Mouse (Mus musculus): ENCODE data around the gene Gm28845. TPM values are rescaled to one million over a fixed set of nuclear protein-coding genes. Genes with fewer than 3 reads are reported as not detected.
"Not testable (repeated sequence)": the region's sequence is repeated elsewhere in the genome, so short reads cannot be mapped to it uniquely, and the experiment has no call there.

Gene Gm28845
- total RNA-seq, 2 experiments from 2014 or later: not detected

DNA sequence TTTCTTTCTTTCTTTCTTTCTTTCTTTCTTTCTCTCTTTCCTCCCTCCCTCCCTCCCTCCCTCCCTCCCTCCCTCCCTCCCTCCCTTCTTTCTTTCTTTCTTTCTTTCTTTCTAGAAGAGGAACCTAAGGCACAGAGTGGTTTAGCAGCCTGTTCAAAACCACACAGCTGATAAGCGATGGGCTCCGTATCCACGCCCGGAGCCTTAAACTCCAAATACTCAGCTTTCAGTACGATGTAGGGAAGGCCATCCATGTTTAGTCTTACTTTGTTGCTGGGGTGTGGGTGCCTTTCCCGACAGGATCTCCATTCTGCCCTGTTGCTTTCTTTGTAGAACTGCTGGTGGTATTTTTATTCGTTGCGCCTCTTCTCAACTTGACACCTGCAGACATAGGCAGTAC is 10.2 kb downstream of the Gm28845 start:
- DNase-seq (ENCODE audit: low spot score in 2 of 2): no peak

- no peak for DNase-seq (ENCODE audit: low spot score in 2 of 2)
Measured at GRCm38 (mm10) chr1:65107654-65108279, 11.6 kb downstream of the Gm28845 start.

GRCm38 (mm10) chr1:65103273-65103672 is 16.1 kb downstream of the Gm28845 start, which contains the start of gene Cryga:
Cryga (minus strand) TSS chr1:65103373.
- DNase-seq (ENCODE audit: low spot score in 2 of 2): no peak

DNA sequence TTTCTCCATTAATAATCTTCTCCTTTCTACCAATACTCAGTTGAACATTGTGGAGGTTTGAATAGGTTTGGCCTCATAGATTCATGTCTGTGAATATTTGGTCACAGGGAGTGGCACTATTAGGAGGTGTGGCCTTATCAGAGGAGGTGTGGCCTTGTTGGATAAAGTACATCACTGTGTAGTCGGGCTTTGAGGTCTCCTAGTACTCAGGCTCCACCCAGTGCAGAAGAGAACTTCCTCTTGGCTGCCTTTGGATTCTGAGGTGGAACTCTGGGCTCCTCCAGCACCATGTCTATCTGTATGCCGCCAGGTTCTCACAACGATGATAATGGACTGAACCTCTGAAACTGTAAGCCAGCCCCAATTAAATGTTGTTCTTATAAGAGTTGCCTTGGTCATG is 22.4 kb downstream of the Gm28845 start:
- DNase-seq (ENCODE audit: low spot score in 2 of 2): no peak

- no peak for DNase-seq (ENCODE audit: low spot score in 2 of 2)
Measured at GRCm38 (mm10) chr1:65091566-65091965, 27.8 kb downstream of the Gm28845 start.

DNA sequence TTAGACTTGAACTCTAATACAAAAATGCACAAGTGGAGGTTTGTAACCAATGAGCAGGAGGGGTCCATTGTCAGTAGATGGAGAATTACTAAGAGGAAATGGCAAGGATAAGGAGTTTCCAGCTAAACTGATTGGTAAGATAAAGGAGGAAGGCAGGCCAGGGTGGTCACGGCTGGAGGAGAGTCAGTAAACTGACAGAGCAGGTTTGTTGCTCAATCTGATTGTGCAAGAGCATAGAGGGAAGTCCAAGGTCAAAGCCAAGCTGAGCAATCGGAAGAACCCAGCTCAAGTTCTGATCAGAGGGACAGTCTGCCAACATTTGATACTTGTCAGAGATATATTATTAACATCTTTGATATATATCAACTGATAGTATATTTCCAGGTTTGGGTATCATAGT is 29.0 kb downstream of the Gm28845 start:
- DNase-seq (ENCODE audit: low spot score in 2 of 2): peak in 1 of 2 experiments; percentile 47

DNA sequence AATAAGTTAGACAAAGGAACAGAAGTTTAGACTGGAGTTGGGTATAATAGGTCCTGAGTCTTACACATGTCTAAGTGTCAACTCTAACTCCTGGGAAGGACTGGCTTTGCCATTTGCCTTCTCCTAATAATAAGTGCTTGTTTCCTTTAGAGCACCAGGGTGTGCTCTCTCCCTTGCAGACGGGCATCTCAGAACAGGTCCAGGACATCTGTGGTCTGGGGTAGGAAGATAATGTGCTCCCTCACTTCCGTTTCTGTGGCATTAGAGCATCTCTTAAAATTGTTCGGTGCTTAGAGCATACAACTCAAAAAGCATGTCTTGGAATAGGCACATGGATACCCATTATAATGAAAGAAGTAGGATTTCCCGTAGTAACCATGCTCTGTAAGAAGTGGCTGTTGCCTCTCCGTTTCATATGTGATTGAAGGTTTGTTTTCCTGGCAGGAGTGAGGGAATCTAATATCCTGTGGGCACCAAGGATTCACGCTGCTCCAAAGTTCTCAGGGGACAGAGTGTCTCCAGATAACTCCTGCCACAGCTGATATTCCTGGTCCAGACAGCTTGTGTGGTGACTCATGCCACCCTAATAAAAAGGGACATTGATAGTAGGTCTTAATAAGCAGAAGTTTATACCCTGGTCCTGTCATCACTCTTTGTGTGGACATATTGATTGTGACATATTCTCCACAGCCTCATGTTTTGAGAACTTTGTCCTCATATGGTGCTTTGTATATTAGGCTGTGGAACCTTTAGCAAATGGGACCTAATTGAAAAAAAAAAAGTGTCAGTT is 30.6 kb downstream of the Gm28845 start:
- no peak for DNase-seq (ENCODE audit: low spot score in 2 of 2)

- DNase-seq (ENCODE audit: low spot score in 2 of 2): no peak
Measured at GRCm38 (mm10) chr1:65082188-65082587, 37.2 kb downstream of the Gm28845 start, which contains the start of gene Crygb. Crygb (minus strand) TSS chr1:65082288.

GRCm38 (mm10) chr1:65075607-65076006 is 43.8 kb downstream of the Gm28845 start:
- DNase-seq (ENCODE audit: low spot score in 2 of 2): no peak

DNA sequence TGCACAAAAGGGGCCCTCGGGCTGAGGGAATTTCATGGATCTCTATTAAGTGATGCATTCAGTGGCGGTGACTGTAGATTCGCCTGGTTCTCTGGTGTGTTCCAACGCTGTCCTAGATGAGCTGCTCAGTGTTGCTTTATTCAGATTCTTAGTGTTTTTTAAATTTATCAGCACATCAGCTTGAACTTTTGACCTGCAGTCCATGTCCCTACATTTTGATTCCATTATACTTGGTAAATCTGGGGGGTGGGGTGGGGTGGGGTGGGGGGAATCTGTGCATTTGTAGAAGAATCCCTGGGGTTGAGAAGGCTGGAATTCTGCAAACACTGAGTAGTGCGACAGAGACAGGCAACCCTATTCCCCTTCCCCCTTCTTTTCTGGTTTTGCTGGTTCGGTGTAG is 45.8 kb downstream of the Gm28845 start, which contains the start of gene Crygc:
TSS of gene Crygc (minus strand) at position 101 of the 400 bp plus-strand sequence.
- DNase-seq (ENCODE audit: low spot score in 2 of 2): no peak

DNA sequence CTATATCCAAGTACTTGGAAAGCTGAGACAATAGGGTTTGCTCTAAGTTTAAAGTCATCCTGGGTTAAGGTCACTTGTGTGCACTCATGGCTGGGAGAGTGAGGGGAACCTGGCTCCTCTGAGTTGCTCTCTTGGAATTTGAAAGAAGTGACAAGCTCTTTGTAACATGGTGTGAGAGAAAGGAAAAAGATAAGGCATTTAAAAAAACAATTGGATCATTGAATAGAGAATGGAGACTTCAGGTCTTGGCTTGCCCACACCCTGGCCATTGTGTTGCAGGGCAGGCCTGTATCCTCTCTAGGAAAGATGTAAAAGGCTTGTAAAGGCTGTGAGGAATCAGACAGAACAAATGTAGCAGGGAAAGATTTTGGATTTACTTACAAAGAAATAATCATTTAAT is 51.5 kb downstream of the Gm28845 start:
- DNase-seq (ENCODE audit: low spot score in 2 of 2): no peak

DNA sequence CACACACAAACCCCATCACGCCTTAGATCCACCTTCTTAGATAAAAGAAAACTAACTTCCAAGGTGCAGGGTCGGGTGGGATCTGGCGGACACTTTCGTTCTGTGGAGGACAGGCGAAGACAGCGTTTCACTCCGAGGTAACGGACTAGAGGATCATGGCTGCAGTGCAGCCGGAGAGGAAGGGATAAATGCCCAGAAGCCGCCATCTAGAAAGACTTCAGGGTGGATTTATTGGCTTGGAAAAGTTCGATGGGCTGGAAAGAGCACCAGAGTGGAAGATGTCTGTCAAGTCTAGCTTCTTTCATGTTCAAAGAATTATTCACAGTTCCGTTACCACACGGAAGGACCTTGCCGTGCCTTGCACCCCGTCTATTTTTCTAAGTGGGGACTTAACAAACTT is 55.2 kb downstream of the Gm28845 start:
- DNase-seq (ENCODE audit: low spot score in 2 of 2): no peak

DNA sequence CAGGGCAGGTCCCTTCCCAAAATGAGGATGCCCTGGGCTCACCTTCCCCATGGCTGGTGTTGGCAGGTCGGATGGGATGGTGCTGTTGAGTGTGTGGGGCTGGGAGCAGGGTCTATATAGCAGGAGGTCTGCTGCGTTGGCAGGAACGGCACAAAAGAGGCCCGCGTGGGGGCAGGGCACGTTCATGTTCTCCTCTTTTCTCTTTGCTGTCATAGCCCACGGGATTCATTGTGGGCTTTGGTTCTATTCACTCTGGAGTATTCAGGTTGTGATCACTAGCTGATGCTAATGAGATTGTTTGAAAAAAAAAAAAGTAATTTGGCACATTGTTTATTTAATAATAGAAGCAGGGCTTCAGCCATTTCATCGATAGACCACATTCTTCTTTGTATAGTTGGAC is 56.0 kb downstream of the Gm28845 start, which contains the start of gene Crygd:
TSS of gene Crygd (minus strand) at position 101 of the 400 bp plus-strand sequence.
- DNase-seq (ENCODE audit: low spot score in 2 of 2): no peak

DNA sequence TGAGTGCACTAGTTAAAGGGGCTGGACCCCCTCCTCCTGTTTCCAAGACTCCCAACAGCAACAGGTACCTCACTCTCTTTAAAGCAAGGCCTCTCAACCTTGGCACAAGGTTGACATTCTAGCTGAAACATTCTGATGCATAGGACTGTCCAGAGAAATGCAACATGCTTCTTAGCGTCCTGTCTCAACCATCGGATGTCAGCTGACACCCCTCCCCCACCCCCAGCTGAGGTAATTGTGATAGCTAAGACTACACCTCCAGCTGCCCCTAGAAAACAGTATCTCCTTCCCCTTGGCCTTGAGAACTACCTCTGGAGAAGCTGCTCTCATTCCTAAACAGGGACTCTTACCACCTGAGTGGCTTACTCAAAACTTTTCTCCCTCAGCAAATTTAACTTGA is 67.2 kb downstream of the Gm28845 start:
- no peak for DNase-seq (ENCODE audit: low spot score in 2 of 2)

- DNase-seq (ENCODE audit: low spot score in 2 of 2): no peak
Measured at GRCm38 (mm10) chr1:65051696-65052095, 67.7 kb downstream of the Gm28845 start.

- DNase-seq (ENCODE audit: low spot score in 2 of 2): not testable (repeated sequence)
Measured at GRCm38 (mm10) chr1:65050952-65051351, 68.4 kb downstream of the Gm28845 start, which contains the start of gene Cryge. Cryge (minus strand) TSS chr1:65051149.

Other genes with a start within 250 kb of the Gm28845 start
- gene Plekhm3, start 162.7 kb downstream of the Gm28845 start, total RNA-seq (2021): 10 to 100 TPM; 14.9 to 16.6 TPM
- 100 to 1,000 TPM; 295 to 994 TPM for gene Akr1cl, start 86.8 kb downstream of the Gm28845 start, total RNA-seq (2021)
- gene Cryge, start 68.4 kb downstream of the Gm28845 start, total RNA-seq (2021): not detected
- gene Crygd, start 56.1 kb downstream of the Gm28845 start, total RNA-seq (2021): not detected
- not detected for gene Crygc, start 45.9 kb downstream of the Gm28845 start, total RNA-seq (2021)
- not detected for gene Crygb, start 37.3 kb downstream of the Gm28845 start, total RNA-seq (2021)
- not detected for gene Cryga, start 16.2 kb downstream of the Gm28845 start, total RNA-seq (2021)
- gene D630023F18Rik, start 3.7 kb upstream of the Gm28845 start, total RNA-seq (2021): under 1 TPM; 0.33 to 0.86 TPM
- gene Idh1, start 66.9 kb upstream of the Gm28845 start, total RNA-seq (2021): 100 to 1,000 TPM; 278 to 555 TPM
- 10 to 100 TPM; 29.2 to 35.4 TPM for gene Pikfyve, start 67.1 kb upstream of the Gm28845 start, total RNA-seq (2021)
- not detected for gene Pth2r, start 162.5 kb upstream of the Gm28845 start, total RNA-seq (2021)

Measured in adrenal gland, adult 18-20 months (tissue).